Mouse (Mus musculus) lung, embryonic 14.5 days (tissue): Measurements from ENCODE around the gene Cldn10. TPM values are rescaled to one million over a fixed set of nuclear protein-coding genes. Genes with fewer than 3 reads are reported as not detected.

Source experiments
- ATAC-seq: fragments of 200-750 bp; cut with Nextera tagmentation; 2 replicates; pipeline ENCODE4 v1.8.0; 2017; ENCODE audit warnings: mild to moderate bottlenecking, moderate TSS enrichment, moderate library complexity; ENCODE audit not compliant: insufficient read depth
- DNase-seq: peaks from one replicate; pipeline ENCODE4 v3.0.0-alpha.2; 2015
- H3K27ac ChIP-seq: fragments of 300-500 bp; sonication (generic); 2 replicates; pipeline ENCODE4 v1.5.1; 2014; ENCODE audit warnings: low read depth, mild to moderate bottlenecking, moderate library complexity
- H3K27me3 ChIP-seq: fragments of 300-500 bp; sonication (generic); 2 replicates; pipeline ENCODE4 v1.6.1; 2014; ENCODE audit warnings: low read length, control low read depth; ENCODE audit not compliant: insufficient read depth
- H3K36me3 ChIP-seq: fragments of 300-500 bp; sonication (generic); 2 replicates; pipeline ENCODE4 v1.6.1; 2014; ENCODE audit warnings: control low read depth; ENCODE audit not compliant: insufficient read depth
- H3K4me1 ChIP-seq: fragments of 300-500 bp; sonication (generic); 2 replicates; pipeline ENCODE4 v1.6.1; 2014; ENCODE audit warnings: antibody characterized with exemption, control low read depth; ENCODE audit not compliant: insufficient read depth
- H3K4me2 ChIP-seq: fragments of 300-500 bp; sonication (generic); 2 replicates; pipeline ENCODE4 v1.6.1; 2014; ENCODE audit warnings: mild to moderate bottlenecking
- H3K4me3 ChIP-seq: fragments of 300-500 bp; sonication (generic); 2 replicates; pipeline ENCODE4 v1.5.1; 2014; ENCODE audit warnings: low read depth, low read length
- H3K9ac ChIP-seq: fragments of 300-500 bp; sonication (generic); 2 replicates; pipeline ENCODE4 v1.6.1; 2014
- H3K9me3 ChIP-seq: fragments of 300-500 bp; sonication (generic); 2 replicates; pipeline ENCODE4 v1.6.1; 2016; ENCODE audit warnings: low read depth, low read length, control low read depth
- CTCF ChIP-seq: IDR thresholded peaks from 2 replicates; pipeline ENCODE4 v1.5.1; 2016; ENCODE audit warnings: antibody characterized with exemption, low read depth
- WGBS: fragments of 180-500 bp; shearing (Covaris S2); extraction: QIAGEN DNeasy Blood & Tissue Kit; methylation state at CpG from one replicate; pipeline ENCODE4 v1.1.7; 2014; 5-methylcytosine and 5-hydroxymethylcytosine counted together
- polyA plus RNA-seq: library from polyadenylated mRNA; unstranded; fragments of >200 nt; fragmentation: Nextera tagmentation; extraction: Ambion mirVana; gene quantifications from 2 replicates; pipeline ENCODE4 v1.2.1, GENCODE M21; 2014

Cldn10 gene
- polyA plus RNA-seq, 1 experiment from 2014 or later = 46.3 TPM

DNA sequence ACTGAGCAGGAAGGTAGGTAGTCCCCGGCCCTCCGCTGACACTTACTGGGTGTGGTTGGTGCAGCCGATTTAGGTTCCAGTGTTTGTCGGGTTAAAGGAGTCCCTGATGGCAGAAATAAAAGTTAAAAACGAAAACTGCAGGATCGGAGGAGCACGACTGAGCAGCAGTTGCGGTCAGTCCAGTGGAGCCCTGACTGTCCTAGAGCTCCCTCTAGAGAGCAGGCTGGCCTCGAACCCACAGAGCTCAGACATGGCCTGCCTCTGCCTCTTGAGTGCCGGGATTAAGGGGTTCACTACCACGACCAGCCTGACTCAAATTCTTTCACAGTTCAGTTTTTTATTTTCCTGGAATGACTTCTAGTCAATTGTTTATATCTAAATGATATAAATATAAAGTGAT, 112.2 kb downstream of the Cldn10 start:
- Histone ChIP-seq H3K9ac (no peak overlapping the region), H3K4me2 (no peak overlapping the region), H3K36me3 (peaks cover 74% of the 10 kb centered on the region), H3K4me1 (no peaks in the 10 kb centered on the region), H3K27ac (no peak overlapping the region), H3K9me3 (no peaks in the 10 kb centered on the region), H3K27me3 (no peaks in the 10 kb centered on the region), H3K4me3 (no peak overlapping the region)
- no peak for ATAC-seq
- no peak for DNase-seq
- peak; percentile 26; the same call in 1 of the 2 replicates for TF ChIP-seq CTCF
- 76% methylated on average over 11 of the region's 11 CpGs for WGBS

- 100% methylated on average over 1 of the region's 1 CpGs for WGBS
- no peak overlapping the region for H3K4me2 ChIP-seq
- H3K9me3 ChIP-seq = no peaks in the 10 kb centered on the region
- DNase-seq (no peak), ATAC-seq (no peak)
- peak; percentile 35 for TF ChIP-seq CTCF
- no peak overlapping the region for H3K27ac ChIP-seq
- no peak overlapping the region for H3K4me3 ChIP-seq
- peaks cover 72% of the 10 kb centered on the region for H3K36me3 ChIP-seq
- H3K27me3 ChIP-seq = no peaks in the 10 kb centered on the region
- no peaks in the 10 kb centered on the region for H3K4me1 ChIP-seq
- H3K9ac ChIP-seq = no peak overlapping the region
These were observed 113.2 kb downstream of the Cldn10 start for GRCm38 (mm10) chr14:118900911-118901310.

DNA sequence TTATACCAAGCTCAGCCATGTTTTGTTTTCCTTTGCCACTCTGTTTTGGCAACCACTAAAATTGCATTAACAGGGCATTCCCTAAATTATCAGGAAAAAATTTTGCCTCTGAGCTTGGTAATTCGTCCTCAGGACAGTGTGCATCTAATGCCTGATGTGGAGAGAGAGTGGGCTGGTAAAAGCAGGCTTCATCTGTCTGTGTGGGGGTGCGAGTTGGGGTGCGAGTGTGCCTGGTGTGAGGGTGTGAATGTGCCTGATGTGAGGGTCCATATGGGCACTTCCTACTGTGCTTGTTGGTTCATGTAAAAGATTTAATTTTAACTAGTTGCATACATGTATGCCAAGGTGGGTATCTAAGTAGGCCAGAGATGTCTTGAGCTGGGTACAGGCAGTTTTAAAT, 115.7 kb downstream of the Cldn10 start:
- no peak overlapping the region for H3K27ac ChIP-seq
- H3K4me2 ChIP-seq = no peak overlapping the region
- 80% methylated on average over 3 of the region's 3 CpGs for WGBS
- TF ChIP-seq CTCF = no peak
- DNase-seq (no peak), ATAC-seq (no peak)
- no peak overlapping the region for H3K9ac ChIP-seq
- H3K36me3 ChIP-seq = peaks cover 80% of the 10 kb centered on the region
- no peaks in the 10 kb centered on the region for H3K27me3 ChIP-seq
- H3K9me3 ChIP-seq = no peaks in the 10 kb centered on the region
- no peaks in the 10 kb centered on the region for H3K4me1 ChIP-seq
- H3K4me3 ChIP-seq = no peak overlapping the region

DNA sequence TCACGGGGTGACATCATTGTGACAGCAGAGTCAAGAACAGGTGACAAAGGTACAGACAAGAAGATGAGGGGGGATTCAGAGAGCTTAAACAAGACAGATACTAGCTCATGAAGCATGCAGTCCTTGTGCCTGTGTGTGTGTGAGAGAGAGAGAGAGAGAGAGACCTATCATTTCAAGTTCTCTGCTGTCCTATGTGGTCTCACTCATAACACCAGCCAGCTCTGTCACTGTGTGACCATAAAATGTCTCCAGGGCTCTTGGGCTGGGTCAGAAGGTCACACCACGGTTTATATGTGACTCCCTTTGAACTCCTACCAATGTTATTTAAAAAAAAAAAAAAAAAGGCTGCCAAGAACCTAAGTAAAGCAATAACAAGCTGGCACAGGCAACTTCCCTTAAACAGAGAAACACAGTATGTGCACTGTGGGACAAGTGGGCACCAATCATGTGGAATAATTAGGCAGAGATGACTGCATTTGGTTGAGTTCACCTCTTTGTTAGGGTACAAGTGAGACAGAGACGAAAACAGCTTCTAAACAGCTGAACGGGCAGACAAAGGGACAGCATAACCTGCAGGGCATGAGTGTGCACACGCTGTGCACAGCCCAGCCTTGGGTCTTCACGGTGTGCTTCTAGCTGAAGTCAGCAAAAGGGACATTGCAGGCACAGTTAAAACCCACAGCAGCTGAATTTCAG, 116.3 kb downstream of the Cldn10 start:
- H3K4me3 ChIP-seq = no peak overlapping the region
- 48% methylated on average over 6 of the region's 6 CpGs for WGBS

DNA sequence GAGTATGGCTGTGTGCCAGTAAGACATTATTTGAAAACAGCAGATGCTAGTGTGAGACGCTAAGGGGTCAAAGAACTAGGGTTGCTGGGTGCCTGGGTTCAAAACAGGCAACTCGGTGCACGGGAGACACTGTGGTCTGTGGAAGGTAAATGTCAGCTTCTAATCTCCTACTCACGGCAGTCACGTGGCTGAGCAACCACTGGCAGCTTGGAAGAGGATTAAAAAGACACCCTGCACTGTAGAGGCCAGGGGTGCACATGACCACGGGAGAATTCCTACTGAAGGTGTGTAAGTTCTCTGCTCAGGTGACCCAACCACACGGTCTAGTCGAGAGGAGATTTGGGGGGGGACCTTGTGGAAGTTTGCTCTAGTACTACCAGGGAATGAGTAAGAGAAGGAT, 119.9 kb downstream of the Cldn10 start:
- DNase-seq (no peak), ATAC-seq (no peak)
- Histone ChIP-seq H3K4me3 (no peak overlapping the region), H3K27ac (no peak overlapping the region), H3K9me3 (no peaks in the 10 kb centered on the region), H3K36me3 (peaks cover 61% of the 10 kb centered on the region), H3K9ac (no peak overlapping the region), H3K27me3 (no peaks in the 10 kb centered on the region), H3K4me1 (0 out of 2 replicates have a peak, but pooled peaks cover 3% of the 10 kb centered on the region), H3K4me2 (no peak overlapping the region)
- no peak for TF ChIP-seq CTCF
- 61% methylated on average over 8 of the region's 8 CpGs for WGBS

More for the DNA sequence above, 116.3 kb downstream of the Cldn10 start:
- H3K27me3 ChIP-seq = no peaks in the 10 kb centered on the region
- no peaks in the 10 kb centered on the region for H3K9me3 ChIP-seq
- peaks cover 78% of the 10 kb centered on the region for H3K36me3 ChIP-seq
- ATAC-seq (no peak), DNase-seq (no peak)
- H3K4me1 ChIP-seq = no peaks in the 10 kb centered on the region
- H3K9ac ChIP-seq = no peak overlapping the region
- H3K4me2 ChIP-seq = no peak overlapping the region
- no peak for TF ChIP-seq CTCF
- H3K27ac ChIP-seq = no peak overlapping the region

- peak; percentile 72 for DNase-seq
- H3K9me3 ChIP-seq = no peaks in the 10 kb centered on the region
- H3K27me3 ChIP-seq = no peaks in the 10 kb centered on the region
- H3K4me3 ChIP-seq = no peak overlapping the region
- H3K36me3 ChIP-seq = peaks cover 59% of the 10 kb centered on the region
- no peak overlapping the region for H3K9ac ChIP-seq
- H3K4me2 ChIP-seq = peak overlapping the region; percentile 32; the same call in 1 of the 2 replicates
- 0 out of 2 replicates have a peak, but pooled peaks cover 3% of the 10 kb centered on the region for H3K4me1 ChIP-seq
- TF ChIP-seq CTCF = no peak
- ATAC-seq = peak; percentile 53; the same call in 1 of the 2 replicates
- WGBS = 38% methylated on average over 8 of the region's 8 CpGs
- peak overlapping the region; percentile 4; the same call in 1 of the 2 replicates for H3K27ac ChIP-seq
These were observed 122.2 kb downstream of the Cldn10 start for GRCm38 (mm10) chr14:118909872-118910271.

GRCm38 (mm10) chr14:118910332-118911222, 122.9 kb downstream of the Cldn10 start:
- no peaks in the 10 kb centered on the region for H3K27me3 ChIP-seq
- peaks cover 55% of the 10 kb centered on the region for H3K36me3 ChIP-seq
- DNase-seq (peak; percentile 92), ATAC-seq (peak; percentile 79; the same call in 1 of the 2 replicates)
- no peak overlapping the region for H3K4me3 ChIP-seq
- 0 out of 2 replicates have a peak overlapping the region, but pooled peaks have one; percentile 0 for H3K27ac ChIP-seq
- H3K9ac ChIP-seq = no peak overlapping the region
- H3K9me3 ChIP-seq = no peaks in the 10 kb centered on the region
- TF ChIP-seq CTCF = peak; percentile 82
- H3K4me1 ChIP-seq = 0 out of 2 replicates have a peak, but pooled peaks cover 3% of the 10 kb centered on the region
- peak overlapping the region; percentile 32; the same call in 1 of the 2 replicates for H3K4me2 ChIP-seq
- WGBS = 39% methylated on average over 29 of the region's 29 CpGs
